Mouse (Mus musculus): ENCODE measurements around the gene Dalrd3. TPM values are rescaled to one million over a fixed set of nuclear protein-coding genes. Genes with fewer than 3 reads are reported as not detected.
A peak's percentile ranks its signal among the peaks of the same experiment; 100 is the strongest.

The Dalrd3 gene
- polyA plus RNA-seq, 1 experiment from 2014 or later, result 176 TPM

DNA sequence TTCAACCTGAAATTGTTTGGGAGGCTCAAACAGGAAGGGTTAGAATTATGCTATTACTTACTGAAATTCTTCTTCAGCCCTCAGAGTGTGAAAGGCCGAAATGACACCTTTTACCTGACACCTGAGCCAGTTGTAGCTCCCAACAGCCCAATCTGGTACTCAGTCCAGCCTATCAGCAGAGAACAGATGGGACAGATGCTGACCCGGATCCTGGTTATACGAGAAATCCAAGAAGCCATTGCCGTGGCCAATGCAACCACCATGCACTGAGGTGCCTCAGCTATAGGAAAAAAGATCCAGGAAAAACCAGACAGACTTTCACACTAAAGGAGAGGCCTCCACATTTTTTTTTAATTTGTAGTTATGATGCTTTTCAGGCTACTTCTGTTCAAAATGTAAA, 10.5 kb upstream of the Dalrd3 start:
- Histone ChIP-seq H3K4me2 (ENCODE audit: low read depth, low read length, severe bottlenecking) (no peak overlapping the region), H3K4me1 (replicated peaks; ENCODE audit: control insufficient read depth, insufficient read depth, low read length) (peaks cover 2% of the 10 kb centered on the region; the same call in 1 of the 2 replicates), H3K9ac (ENCODE audit: low read length) (no peak overlapping the region), H3K36me3 (ENCODE audit: control insufficient read depth, insufficient read depth, low read length) (peaks cover 26% of the 10 kb centered on the region), H3K27me3 (ENCODE audit: control insufficient read depth, insufficient read depth, low read length) (no peaks in the 10 kb centered on the region), H3K4me3 (ENCODE audit: low read depth, low read length) (no peak overlapping the region), H3K27ac (ENCODE audit: low read depth, low read length) (no peak overlapping the region), H3K9me3 (ENCODE audit: control insufficient read depth, low read length) (no peaks in the 10 kb centered on the region)
- WGBS, result 87% methylated on average over 4 of the region's 4 CpGs
- no peak for DNase-seq (ENCODE audit: low spot score)
- no peak for ATAC-seq (replicated peaks; ENCODE audit: low FRiP score)

DNA sequence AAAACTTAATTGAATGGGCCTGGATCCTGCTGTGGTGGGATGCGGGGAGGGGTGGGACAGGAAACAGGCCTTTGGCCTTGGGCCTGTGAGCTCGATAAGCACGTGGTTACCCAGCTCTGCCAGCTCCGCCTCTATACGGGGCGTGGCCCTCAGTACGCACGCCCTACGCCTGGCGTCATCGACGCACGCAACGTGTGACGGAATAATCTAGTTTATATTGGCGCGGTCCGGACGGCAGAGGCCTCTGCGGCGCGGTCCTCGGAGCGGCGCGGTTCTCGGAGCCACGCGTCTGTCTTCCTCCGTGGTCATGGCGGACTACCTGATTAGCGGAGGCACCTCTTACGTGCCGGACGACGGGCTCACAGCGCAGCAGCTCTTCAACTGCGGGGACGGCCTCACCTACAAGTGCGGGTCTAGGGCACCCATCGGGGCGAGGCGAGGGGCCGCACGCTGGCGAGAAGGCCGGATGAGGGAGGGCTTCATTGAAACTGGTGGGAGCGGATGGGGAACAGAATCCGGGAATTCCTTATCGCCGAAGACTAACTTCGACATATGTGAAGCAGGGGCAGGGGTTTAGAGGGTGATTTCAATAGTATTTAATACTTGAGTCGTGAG, 9.4 kb upstream of the Dalrd3 start, which contains the start of gene Impdh2:
Impdh2 (plus strand) TSS at position 60 of the 615 bp plus-strand sequence.
- peak; percentile 96 for DNase-seq (ENCODE audit: low spot score)
- H3K4me1 ChIP-seq (replicated peaks; ENCODE audit: control insufficient read depth, insufficient read depth, low read length), result peaks cover 2% of the 10 kb centered on the region; the same call in 1 of the 2 replicates
- peak; percentile 99 for ATAC-seq (replicated peaks; ENCODE audit: low FRiP score)
- peak within 1 kb of the TSS; percentile 82 for H3K4me2 ChIP-seq (ENCODE audit: low read depth, low read length, severe bottlenecking)
- peaks cover 25% of the 10 kb centered on the region for H3K36me3 ChIP-seq (ENCODE audit: control insufficient read depth, insufficient read depth, low read length)
- peak within 1 kb of the TSS; percentile 70 for H3K9ac ChIP-seq (ENCODE audit: low read length)
- H3K9me3 ChIP-seq (ENCODE audit: control insufficient read depth, low read length), result no peaks in the 10 kb centered on the region
- peak within 1 kb of the TSS; percentile 48 for H3K4me3 ChIP-seq (ENCODE audit: low read depth, low read length)
- 0 out of 2 replicates have a peak within 1 kb of the TSS, but pooled peaks have one; percentile 51 for H3K27ac ChIP-seq (ENCODE audit: low read depth, low read length)
- under 1% methylated on average over 52 of the region's 53 CpGs for WGBS
- H3K27me3 ChIP-seq (ENCODE audit: control insufficient read depth, insufficient read depth, low read length), result no peaks in the 10 kb centered on the region

DNA sequence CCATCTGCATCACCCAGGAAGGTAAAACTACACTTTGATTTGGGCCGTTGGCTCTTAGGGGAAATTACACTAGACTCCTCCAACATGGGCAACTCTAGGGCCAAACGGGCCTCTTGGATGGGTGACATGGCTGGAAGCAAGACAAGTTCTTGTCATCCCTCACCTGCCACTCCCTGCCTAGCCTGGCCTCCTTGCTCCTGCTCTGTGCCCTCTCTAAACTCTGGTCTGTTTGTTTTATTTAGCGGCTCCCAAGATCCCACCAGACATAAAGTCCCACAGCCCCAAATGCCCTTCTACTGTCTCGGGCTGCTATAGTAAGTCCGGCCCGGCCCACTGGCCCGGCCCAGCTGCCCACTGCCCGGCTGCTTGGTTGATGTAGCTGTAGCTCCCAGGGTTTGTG, 6.0 kb upstream of the Dalrd3 start:
- Histone ChIP-seq H3K27me3 (ENCODE audit: control insufficient read depth, insufficient read depth, low read length) (no peaks in the 10 kb centered on the region), H3K36me3 (ENCODE audit: control insufficient read depth, insufficient read depth, low read length) (peaks cover 15% of the 10 kb centered on the region), H3K9ac (ENCODE audit: low read length) (no peak overlapping the region), H3K4me1 (replicated peaks; ENCODE audit: control insufficient read depth, insufficient read depth, low read length) (peaks cover 13% of the 10 kb centered on the region), H3K4me2 (ENCODE audit: low read depth, low read length, severe bottlenecking) (no peak overlapping the region), H3K27ac (ENCODE audit: low read depth, low read length) (no peak overlapping the region), H3K9me3 (ENCODE audit: control insufficient read depth, low read length) (no peaks in the 10 kb centered on the region), H3K4me3 (ENCODE audit: low read depth, low read length) (no peak overlapping the region)
- ATAC-seq (replicated peaks; ENCODE audit: low FRiP score), result no peak
- 93% methylated on average over 8 of the region's 8 CpGs for WGBS
- no peak for DNase-seq (ENCODE audit: low spot score)

DNA sequence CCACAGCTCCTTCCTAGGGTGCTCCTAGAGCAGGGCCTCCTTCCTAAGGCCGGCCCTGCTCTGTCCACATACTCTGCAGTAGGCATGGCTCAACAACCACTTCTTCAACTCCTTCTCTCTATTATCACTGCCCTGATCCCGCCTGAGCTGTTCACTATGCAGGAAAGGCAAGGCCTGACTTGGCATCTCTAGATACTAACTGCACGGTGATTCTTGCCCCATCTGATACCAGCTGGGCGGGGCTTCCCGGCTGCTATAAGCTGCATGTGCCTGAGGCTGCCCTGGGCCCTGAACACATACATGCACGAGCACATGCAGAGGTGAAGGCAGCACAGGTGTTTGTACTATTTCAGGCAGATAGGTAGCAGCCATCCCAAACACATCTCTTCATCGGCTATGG, 5.6 kb upstream of the Dalrd3 start:
- H3K27me3 ChIP-seq (ENCODE audit: control insufficient read depth, insufficient read depth, low read length), result no peaks in the 10 kb centered on the region
- H3K9ac ChIP-seq (ENCODE audit: low read length), result no peak overlapping the region
- no peaks in the 10 kb centered on the region for H3K9me3 ChIP-seq (ENCODE audit: control insufficient read depth, low read length)
- 91% methylated on average over 7 of the region's 7 CpGs for WGBS
- H3K4me1 ChIP-seq (replicated peaks; ENCODE audit: control insufficient read depth, insufficient read depth, low read length), result peaks cover 13% of the 10 kb centered on the region
- ATAC-seq (replicated peaks; ENCODE audit: low FRiP score), result no peak
- H3K36me3 ChIP-seq (ENCODE audit: control insufficient read depth, insufficient read depth, low read length), result peaks cover 10% of the 10 kb centered on the region
- no peak for DNase-seq (ENCODE audit: low spot score)
- H3K27ac ChIP-seq (ENCODE audit: low read depth, low read length), result no peak overlapping the region
- no peak overlapping the region for H3K4me3 ChIP-seq (ENCODE audit: low read depth, low read length)
- no peak overlapping the region for H3K4me2 ChIP-seq (ENCODE audit: low read depth, low read length, severe bottlenecking)

DNA sequence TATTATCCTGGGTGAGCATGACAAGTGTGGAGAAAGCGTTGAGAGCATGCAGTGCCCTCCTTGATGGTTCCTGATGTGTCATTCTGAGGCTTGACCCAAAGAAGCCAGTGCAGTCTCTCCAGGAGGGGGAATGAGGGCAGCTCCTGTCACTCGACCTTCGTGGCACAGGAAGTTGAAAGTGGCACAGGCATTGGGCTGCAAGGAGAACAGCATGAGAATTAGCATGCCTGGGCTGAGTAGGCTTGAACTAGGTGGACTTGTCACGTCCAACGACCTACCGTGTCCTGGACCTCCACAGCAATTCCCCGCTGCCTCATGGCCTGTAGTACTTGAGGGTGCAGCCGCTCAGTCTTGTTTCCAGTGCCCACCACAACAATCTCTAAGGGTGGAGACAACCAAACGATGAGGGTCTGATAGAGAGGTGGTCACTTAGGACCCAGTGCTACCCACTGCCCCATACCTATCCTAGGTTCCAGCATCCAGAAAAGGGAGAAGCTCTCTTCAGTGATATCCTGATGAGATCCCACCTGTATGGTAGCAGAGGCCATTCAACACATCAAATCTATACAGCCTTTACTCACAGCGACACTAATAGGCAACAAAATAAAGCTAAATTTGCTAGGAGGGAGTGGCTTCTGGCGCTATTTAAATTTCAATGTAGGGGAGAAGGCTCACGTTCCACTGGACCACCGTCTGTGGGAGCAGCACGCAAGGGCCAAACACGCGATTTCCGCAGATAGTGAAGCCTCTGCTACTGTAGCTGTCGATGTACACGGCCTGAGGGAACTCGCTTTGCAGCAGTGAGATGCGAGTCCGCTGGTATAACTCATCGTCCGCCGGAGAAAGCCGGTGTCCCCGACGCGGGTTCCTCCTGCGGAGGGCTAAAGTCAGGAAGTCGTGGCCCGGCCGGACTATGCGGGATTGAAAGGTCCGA, 3.5 kb upstream of the Dalrd3 start:
- Histone ChIP-seq H3K9ac (ENCODE audit: low read length) (peak overlapping the region; percentile 87), H3K4me1 (replicated peaks; ENCODE audit: control insufficient read depth, insufficient read depth, low read length) (peaks cover 20% of the 10 kb centered on the region), H3K4me2 (ENCODE audit: low read depth, low read length, severe bottlenecking) (peak overlapping the region; percentile 99), H3K27me3 (ENCODE audit: control insufficient read depth, insufficient read depth, low read length) (no peaks in the 10 kb centered on the region), H3K9me3 (ENCODE audit: control insufficient read depth, low read length) (no peaks in the 10 kb centered on the region), H3K27ac (ENCODE audit: low read depth, low read length) (peak overlapping the region; percentile 88; the same call in 1 of the 2 replicates), H3K36me3 (ENCODE audit: control insufficient read depth, insufficient read depth, low read length) (peaks cover 8% of the 10 kb centered on the region), H3K4me3 (ENCODE audit: low read depth, low read length) (peak overlapping the region; percentile 69)
- DNase-seq (ENCODE audit: low spot score), result no peak
- WGBS, result 12% methylated on average over 35 of the region's 35 CpGs
- ATAC-seq (replicated peaks; ENCODE audit: low FRiP score), result no peak

DNA sequence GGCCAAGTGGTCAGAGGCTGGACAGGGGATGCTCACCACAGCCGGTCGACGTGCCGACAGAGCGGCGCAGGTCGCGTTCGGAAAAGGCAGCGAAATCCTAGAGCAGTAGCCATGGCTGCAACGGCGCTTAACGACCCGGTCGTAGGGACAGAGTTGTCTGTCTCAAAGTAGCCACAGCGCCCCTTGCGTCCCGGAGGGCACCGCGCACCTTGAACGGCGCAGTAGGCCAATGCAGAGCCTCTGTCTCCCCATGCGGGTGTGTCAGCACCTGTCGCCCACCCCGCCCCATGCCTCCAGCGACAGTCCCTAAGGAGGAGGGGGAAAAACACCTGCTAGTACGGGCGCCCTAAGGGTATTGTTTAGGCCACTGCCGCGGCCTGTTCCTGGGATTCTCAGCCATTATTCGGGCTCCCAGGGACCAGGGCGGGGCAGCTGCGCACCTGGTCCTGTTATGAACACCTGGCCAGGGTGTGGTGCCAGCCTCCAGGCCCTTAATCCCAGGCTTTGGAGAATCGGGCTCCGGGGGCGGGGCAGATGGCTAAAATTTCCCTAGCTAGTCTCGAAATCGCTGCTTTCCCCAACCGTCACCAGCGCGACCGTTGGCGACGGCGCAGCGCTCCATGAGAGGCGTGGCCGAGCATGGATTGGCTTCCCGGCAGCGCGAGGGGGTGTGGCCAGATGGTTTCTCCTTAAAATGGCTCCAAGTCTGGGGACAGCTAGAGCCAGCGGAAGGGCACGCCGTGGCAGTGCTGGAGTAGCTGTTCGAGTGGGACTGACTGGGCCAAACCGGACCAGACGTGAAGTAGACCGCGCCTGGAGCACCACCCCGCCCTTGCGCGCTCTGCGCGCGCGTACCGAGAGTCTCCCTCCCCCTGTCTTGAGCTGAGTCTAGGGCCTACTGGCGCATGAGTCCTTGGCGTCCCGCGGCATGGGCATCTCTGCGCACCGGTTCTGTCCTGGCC, 2.6 kb upstream of the Dalrd3 start, which contains the start of gene Ndufaf3:
Ndufaf3 (minus strand) TSS at position 620 of the 962 bp plus-strand sequence.
- peak; percentile 97 for DNase-seq (ENCODE audit: low spot score)
- no peaks in the 10 kb centered on the region for H3K27me3 ChIP-seq (ENCODE audit: control insufficient read depth, insufficient read depth, low read length)
- H3K9ac ChIP-seq (ENCODE audit: low read length), result peak within 1 kb of the TSS; percentile 87
- under 1% methylated on average over 71 of the region's 73 CpGs for WGBS
- H3K4me1 ChIP-seq (replicated peaks; ENCODE audit: control insufficient read depth, insufficient read depth, low read length), result peaks cover 19% of the 10 kb centered on the region
- peak within 1 kb of the TSS; percentile 69 for H3K4me3 ChIP-seq (ENCODE audit: low read depth, low read length)
- ATAC-seq (replicated peaks; ENCODE audit: low FRiP score), result peak; percentile 80
- peak within 1 kb of the TSS; percentile 88 for H3K27ac ChIP-seq (ENCODE audit: low read depth, low read length)
- peaks cover 12% of the 10 kb centered on the region for H3K36me3 ChIP-seq (ENCODE audit: control insufficient read depth, insufficient read depth, low read length)
- no peaks in the 10 kb centered on the region for H3K9me3 ChIP-seq (ENCODE audit: control insufficient read depth, low read length)
- H3K4me2 ChIP-seq (ENCODE audit: low read depth, low read length, severe bottlenecking), result peak within 1 kb of the TSS; percentile 99

DNA sequence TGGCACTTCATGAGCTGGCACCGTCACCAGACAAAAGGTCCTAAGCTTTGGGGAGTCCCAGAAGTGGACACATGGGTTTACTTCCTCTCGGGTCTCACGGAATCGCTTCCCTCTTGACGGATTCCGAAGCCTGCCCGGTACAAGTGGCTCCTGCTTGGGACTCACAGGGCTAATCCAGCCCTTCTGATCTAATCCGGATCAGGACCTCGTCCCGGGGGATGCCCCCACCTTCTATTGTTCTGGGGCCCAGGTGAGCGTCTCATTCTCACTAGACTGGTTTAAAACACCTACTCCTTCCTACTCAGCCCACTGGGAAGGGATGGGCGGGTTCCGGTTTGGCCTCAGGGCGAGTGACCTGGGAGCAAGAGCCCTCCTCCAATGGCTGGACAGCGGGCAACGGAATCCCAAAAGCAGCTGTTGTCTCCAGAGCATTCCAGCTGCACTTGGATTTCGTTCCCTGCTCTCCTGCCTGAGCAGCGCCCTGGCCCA, 1.7 kb upstream of the Dalrd3 start:
- Histone ChIP-seq H3K27ac (ENCODE audit: low read depth, low read length) (no peak overlapping the region), H3K4me2 (ENCODE audit: low read depth, low read length, severe bottlenecking) (peak overlapping the region; percentile 99), H3K4me1 (replicated peaks; ENCODE audit: control insufficient read depth, insufficient read depth, low read length) (peaks cover 19% of the 10 kb centered on the region), H3K36me3 (ENCODE audit: control insufficient read depth, insufficient read depth, low read length) (peaks cover 18% of the 10 kb centered on the region), H3K4me3 (ENCODE audit: low read depth, low read length) (peak overlapping the region; percentile 69), H3K9me3 (ENCODE audit: control insufficient read depth, low read length) (no peaks in the 10 kb centered on the region), H3K27me3 (ENCODE audit: control insufficient read depth, insufficient read depth, low read length) (no peaks in the 10 kb centered on the region), H3K9ac (ENCODE audit: low read length) (peak overlapping the region; percentile 87)
- DNase-seq (ENCODE audit: low spot score) (no peak), ATAC-seq (replicated peaks; ENCODE audit: low FRiP score) (no peak; the same call in 1 of the 2 replicates)
- WGBS, result 5% methylated on average over 18 of the region's 18 CpGs
